Mouse (Mus musculus): Measurements from ENCODE around the gene Csad.

DNA sequence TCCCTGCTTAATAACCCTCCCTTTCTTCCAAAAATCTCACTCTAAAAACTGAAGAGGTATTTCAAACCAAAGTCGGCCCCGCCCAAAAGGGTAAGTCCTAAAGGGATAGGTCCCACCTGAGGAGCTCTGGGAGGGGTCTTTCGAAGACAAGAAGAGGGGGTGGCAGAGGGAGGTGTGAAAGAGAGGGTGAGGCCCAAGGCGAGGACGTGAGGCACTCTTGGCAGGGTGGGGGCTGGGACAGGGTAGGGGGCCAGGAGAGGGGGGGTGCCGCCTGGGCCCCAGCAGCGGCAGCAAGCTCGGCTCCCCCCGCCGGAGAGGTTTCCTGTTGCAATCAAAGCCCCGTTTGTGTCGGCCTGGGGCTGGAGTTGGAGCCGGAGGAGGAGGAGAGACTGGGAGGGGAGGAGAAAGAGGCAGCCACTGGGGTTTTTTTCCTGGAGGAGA is 44.7 kb upstream of the Csad start:
- TF ChIP-seq CTCF (IDR thresholded peaks at IDR 0.05; ENCODE audit: extremely low read depth, insufficient read depth, low read length) (no peak), POLR2A (IDR thresholded peaks at IDR 0.05; ENCODE audit: extremely low read depth, insufficient read depth, low read length) (no peak)

All from cortical plate, adult 2 months (tissue).